Mouse (Mus musculus): ENCODE results near the gene Lilrb4a. TPM values are rescaled to one million over a fixed set of nuclear protein-coding genes. Genes with fewer than 3 reads are reported as not detected.

Gene Lilrb4a
- total RNA-seq (2023): 28.0 to 31.8 TPM (median 28.7 TPM) in 4 replicates

GRCm38 (mm10) chr10:51490691-51491090 lies at the start of gene Lilrb4a:
Gene Lilrb4a, plus strand, starts transcription at chr10:51490956.

GRCm38 (mm10) chr10:51480397-51480796 lies 10.4 kb upstream of the Lilrb4a start, which contains the start of the genes Gm49339 and Lilr4b:
Gene Gm49339, plus strand, starts transcription at chr10:51480612.
Gene Lilr4b, plus strand, starts transcription at chr10:51480632.

Other genes with a start within 250 kb of the Lilrb4a start
- 3.0 to 5.5 TPM in 2 of 4 replicates, not detected in the others for gene Gm49339, start 10.3 kb upstream of the Lilrb4a start, total RNA-seq (2023)
- gene Lilr4b, start 10.3 kb upstream of the Lilrb4a start, total RNA-seq (2023): 23.4 to 26.2 TPM (median 24.2 TPM) in 4 replicates
- not detected in 4 replicates for gene Fam162b, start 99.6 kb downstream of the Lilrb4a start, total RNA-seq (2023)
- gene Gprc6a, start 140.5 kb downstream of the Lilrb4a start, total RNA-seq (2023): not detected in 4 replicates
- gene Rfx6, start 186.8 kb downstream of the Lilrb4a start, total RNA-seq (2023): not detected in 4 replicates

All from B cell, adult 62 days (primary cell).